9 mouse cellular contexts compared by ENCODE assay signal in genomic region chr11:16258300-16258699, GRCm38 (mm10). TPM values are rescaled to one million over a fixed set of nuclear protein-coding genes. Genes with fewer than 3 reads are reported as not detected.
DNase-seq lines count a peak whose midpoint lies in the region; ATAC-seq lines count a peak whose summit lies in the region.
"Had no signal": no experiment of that assay in that cellular context is flagged by ENCODE, and none has a peak within 500 bp of the region (broad histone marks: within the 10 kb centered on the region; RNA-seq: fewer than 3 reads in every experiment).

No protein-coding gene starts in this region.

- peak; percentile 14 to 53 for DNase-seq in layer of hippocampus, adult 18-20 months (ENCODE audit: low spot score in 2 of 2)
- no peak for DNase-seq in layer of hippocampus, adult 9-10 months (ENCODE audit: low spot score)
- DNase-seq in hindbrain, embryonic 10.5 days (ENCODE audit: low spot score): peak; percentile 18
- peak; percentile 13 for DNase-seq in right cerebral cortex, postnatal 4 days
- DNase-seq in thymus, postnatal 25 days: no peak
- DNase-seq in adipocyte (ENCODE audit: low spot score): no peak
- DNase-seq in lung, postnatal 4 days: no peak

- H3K9me3 ChIP-seq in hindbrain, embryonic 10.5 days: no peaks in the 10 kb centered on the region
- H3K9me3 ChIP-seq in midbrain, embryonic 12.5 days: no peaks in the 10 kb centered on the region
- H3K9me3 ChIP-seq: lung, embryonic 15.5 days had no signal

- peaks cover 21% of the 10 kb centered on the region; the same call in 1 of the 2 replicates for H3K4me1 ChIP-seq in hindbrain, embryonic 10.5 days (replicated peaks)
- peaks cover 17% of the 10 kb centered on the region for H3K4me1 ChIP-seq in midbrain, embryonic 12.5 days

- H3K9ac ChIP-seq in midbrain, embryonic 12.5 days (replicated peaks): peak overlapping the region; percentile 60; the same call in 1 of the 2 replicates
- H3K9ac ChIP-seq: lung, embryonic 15.5 days had no signal

- H3K27me3 ChIP-seq in hindbrain, embryonic 10.5 days (ENCODE audit: insufficient read depth, poor library complexity, severe bottlenecking): peaks cover 48% of the 10 kb centered on the region
- H3K27me3 ChIP-seq in midbrain, embryonic 12.5 days: peaks cover 38% of the 10 kb centered on the region

- peak overlapping the region; percentile 68; the same call in 1 of the 2 replicates for H3K4me3 ChIP-seq in hindbrain, embryonic 10.5 days
- H3K4me3 ChIP-seq in midbrain, embryonic 12.5 days: peak overlapping the region; percentile 68

- H3K36me3 ChIP-seq in hindbrain, embryonic 10.5 days: no peaks in the 10 kb centered on the region
- no peaks in the 10 kb centered on the region for H3K36me3 ChIP-seq in midbrain, embryonic 12.5 days
- H3K36me3 ChIP-seq: lung, embryonic 15.5 days had no signal

- peak overlapping the region; percentile 86 for H3K4me2 ChIP-seq in midbrain, embryonic 12.5 days (replicated peaks)

- H3K27ac ChIP-seq in hindbrain, embryonic 10.5 days: no peak overlapping the region
- H3K27ac ChIP-seq in midbrain, embryonic 12.5 days (replicated peaks): no peak overlapping the region
- H3K27ac ChIP-seq: lung, embryonic 15.5 days had no signal

- 23% methylated on average over 1 of the region's 1 CpGs for WGBS in hindbrain, embryonic 10.5 days
- 46% methylated on average over 1 of the region's 1 CpGs for WGBS in midbrain, embryonic 12.5 days

- ATAC-seq in midbrain, embryonic 12.5 days (ENCODE audit: low FRiP score, low read depth): no peak

RNA-seq across cellular contexts. Expression of gene Vstm2a, which starts 0.8 kb away (rescaled TPM):
- 100 to 1,000 TPM; 155 to 156 TPM for total RNA-seq in layer of hippocampus, adult 18-20 months (2021)
- polyA plus RNA-seq in hindbrain, embryonic 10.5 days (2016; fragmentation: Nextera tagmentation; extraction: Ambion mirVana): 0.62 and 2.3 TPM in 2 replicates
- 9.7 and 9.9 TPM in 2 replicates for polyA plus RNA-seq in midbrain, embryonic 12.5 days (2016; fragmentation: Nextera tagmentation; extraction: Ambion mirVana)

Comparison
In these comparisons a context has a peak if more than half of its experiments do, and no peak if none do; other contexts are left out.
1. DNase-seq: peak in layer of hippocampus, adult 18-20 months (2 of 2), hindbrain, embryonic 10.5 days (single experiment) and right cerebral cortex, postnatal 4 days (single experiment); none in layer of hippocampus, adult 9-10 months (single experiment), thymus, postnatal 25 days (single experiment), adipocyte (single experiment) and lung, postnatal 4 days (0 of 2).